Mouse (Mus musculus): ENCODE results near the gene Hnrnph1. TPM values are rescaled to one million over a fixed set of nuclear protein-coding genes. Genes with fewer than 3 reads are reported as not detected.

The Hnrnph1 gene
- total RNA-seq, 2 experiments from 2014 or later: 257 to 271 TPM

- no peak for DNase-seq (ENCODE audit: low spot score in 2 of 2)
These were observed 25.7 kb downstream of the Hnrnph1 start for GRCm38 (mm10) chr11:50402481-50402880.

- DNase-seq (ENCODE audit: low spot score in 2 of 2): no peak
These were observed 26.7 kb downstream of the Hnrnph1 start for GRCm38 (mm10) chr11:50403367-50404014.

DNA sequence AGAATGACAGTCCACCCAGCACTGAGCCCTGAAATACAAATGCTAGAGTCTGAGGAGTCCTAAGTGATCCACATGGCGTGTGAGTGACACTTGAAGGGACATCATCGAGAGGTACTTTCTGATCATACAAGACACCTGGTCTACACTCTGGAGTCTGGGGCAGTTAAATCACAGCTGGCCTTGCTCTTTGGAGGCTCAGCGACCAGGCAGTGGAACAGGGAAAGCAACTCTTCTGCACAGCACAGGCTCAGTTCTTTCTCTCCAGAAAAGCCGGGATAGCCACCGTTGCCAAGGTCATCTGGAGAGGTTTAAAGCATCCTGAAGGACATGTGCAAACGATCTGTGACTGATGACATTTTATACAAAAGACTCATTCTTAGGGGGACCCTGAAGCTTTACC, 30.4 kb downstream of the Hnrnph1 start:
- DNase-seq (ENCODE audit: low spot score in 2 of 2): no peak

DNA sequence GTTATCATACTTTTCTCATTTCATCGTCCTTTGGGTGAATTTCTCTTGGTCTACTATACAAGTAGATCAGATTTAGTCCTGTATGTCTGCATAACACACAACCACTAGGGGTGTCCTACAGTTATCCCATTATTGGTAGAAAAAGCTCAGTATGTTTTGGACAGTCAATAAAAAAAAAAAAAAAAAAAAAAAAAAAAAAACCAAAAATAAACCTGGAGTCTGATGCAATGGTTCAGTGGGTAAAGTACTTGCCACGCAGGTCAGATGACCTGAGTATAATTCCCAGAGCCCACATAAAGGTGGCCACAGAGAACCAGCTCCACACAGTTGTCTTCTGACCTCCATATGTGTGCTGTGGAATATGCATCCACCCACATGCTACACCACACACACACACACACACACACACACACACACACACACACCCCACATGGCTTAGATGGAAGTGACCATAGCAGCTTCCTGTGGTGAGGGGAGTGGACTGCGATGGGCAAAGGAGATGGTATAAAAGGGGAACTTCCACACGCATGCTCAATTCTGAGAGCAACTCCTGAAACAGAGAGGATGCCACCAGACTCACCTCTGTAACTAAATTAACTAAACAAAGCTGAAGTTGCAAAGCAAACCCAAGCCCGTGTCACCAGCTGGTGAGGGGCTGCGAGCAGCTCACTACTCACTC, 38.9 kb downstream of the Hnrnph1 start:
- no peak for DNase-seq (ENCODE audit: low spot score in 2 of 2)

DNA sequence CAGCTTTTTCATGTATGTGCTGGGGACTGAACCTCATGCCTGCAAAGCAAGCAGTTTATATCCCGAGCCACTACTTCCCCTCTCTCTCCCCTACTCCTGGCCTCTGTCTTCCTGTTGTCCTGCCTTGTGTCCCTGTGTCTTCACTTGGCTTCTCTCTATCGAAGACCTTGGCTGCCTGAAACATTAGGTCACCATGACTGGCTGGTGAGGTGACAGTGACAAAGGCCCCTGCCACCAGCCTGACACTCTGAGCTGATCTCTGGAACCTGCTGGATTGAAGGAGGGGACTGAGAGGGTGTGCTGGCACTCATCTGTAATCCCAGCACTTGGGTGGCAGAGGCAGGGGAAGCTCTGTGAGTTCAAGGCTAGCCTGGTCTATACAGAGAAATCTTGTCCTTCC, 41.1 kb downstream of the Hnrnph1 start:
- no peak for DNase-seq (ENCODE audit: low spot score in 2 of 2)

GRCm38 (mm10) chr11:50421461-50421860, 44.7 kb downstream of the Hnrnph1 start:
- no peak for DNase-seq (ENCODE audit: low spot score in 2 of 2)

DNA sequence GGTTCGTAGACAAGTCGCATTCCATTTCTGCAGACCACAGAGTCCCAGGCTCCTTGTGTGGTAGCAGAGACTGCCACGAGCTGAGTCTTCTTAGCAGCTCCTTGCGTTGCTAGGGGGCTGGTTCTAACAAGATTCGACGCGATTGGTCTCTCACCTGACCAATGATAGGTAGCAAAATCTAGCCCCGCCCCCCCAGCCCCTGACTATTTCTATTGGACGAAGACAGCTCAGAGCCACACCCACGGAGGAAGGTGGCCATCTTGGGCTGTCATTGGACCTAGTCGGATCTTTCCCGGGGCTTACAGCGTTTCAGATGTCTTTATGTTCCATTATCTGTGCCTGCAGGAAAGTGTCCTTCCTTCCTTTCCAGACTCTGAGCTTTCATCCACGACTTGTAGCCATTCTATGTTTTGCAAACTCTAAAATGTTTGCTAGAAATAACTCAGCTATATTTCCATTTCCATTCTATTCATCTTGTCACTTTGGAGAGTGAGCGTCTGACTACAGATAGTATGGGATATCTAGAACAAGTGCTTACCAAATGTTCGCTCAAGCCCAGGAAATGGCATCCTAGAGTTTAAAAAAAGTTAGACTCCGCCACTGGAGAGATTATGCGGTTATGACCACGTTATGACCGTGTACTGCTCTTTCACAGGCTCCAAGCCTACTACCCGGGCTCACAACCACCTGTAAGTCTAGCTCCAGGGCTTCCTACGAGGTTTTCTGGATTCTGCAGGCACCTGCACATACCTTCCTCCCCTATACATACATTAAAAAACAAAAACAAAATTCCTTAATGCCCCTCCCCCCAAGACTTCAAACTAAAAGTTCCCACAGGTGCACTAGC, 45.4 kb downstream of the Hnrnph1 start:
- peak; percentile 52 to 60 for DNase-seq (ENCODE audit: low spot score in 2 of 2)

GRCm38 (mm10) chr11:50426056-50426455, 49.3 kb downstream of the Hnrnph1 start:
- no peak for DNase-seq (ENCODE audit: low spot score in 2 of 2)

GRCm38 (mm10) chr11:50430277-50431133, 53.7 kb downstream of the Hnrnph1 start, which contains the start of gene Rufy1:
Gene Rufy1 (minus strand): TSS chr11:50431125.
- peak; percentile 74 to 79 for DNase-seq (ENCODE audit: low spot score in 2 of 2)

DNA sequence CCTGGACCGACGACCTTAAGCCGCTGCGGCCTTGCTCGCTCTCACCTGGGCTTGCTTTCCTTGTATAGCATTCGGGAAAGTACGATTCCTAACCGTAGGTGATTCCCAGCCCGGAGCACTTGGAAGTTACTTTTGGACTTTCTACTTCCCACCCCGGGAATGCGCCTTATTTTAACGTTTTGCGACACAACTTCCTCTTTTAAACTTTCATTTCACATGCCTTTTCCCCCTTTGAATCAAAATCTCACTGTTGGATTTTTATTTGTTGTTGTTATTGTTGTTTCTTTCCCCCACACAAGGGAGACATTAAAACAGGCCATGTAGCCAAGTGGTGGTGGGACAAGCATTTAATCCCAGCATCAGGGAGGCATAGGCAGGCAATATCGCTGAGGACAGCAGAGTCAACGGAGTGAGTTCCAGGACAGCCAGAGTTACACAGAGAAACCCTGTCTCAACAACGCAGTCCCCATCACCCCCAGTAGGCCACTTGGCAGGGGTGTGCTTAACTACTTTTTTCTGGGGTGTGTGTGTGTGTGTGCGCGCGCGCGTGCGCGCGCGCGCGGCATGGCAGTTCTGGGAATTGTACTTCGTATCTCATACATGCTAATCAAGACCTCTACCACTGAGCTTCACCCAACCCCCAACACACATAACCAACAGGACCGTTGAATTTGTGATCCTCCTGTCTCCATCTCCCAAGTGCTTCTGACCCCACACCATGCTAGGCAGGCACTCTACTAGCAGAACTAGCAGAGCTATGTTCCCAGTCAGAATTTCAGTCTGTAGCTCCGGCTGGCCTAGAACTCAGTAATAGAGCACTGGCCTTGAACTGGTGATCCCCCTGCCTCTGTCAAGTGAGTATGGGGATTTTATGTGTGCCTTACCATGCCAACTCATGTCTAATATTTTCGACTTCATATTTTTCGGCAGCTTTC, 54.6 kb downstream of the Hnrnph1 start:
- no peak for DNase-seq (ENCODE audit: low spot score in 2 of 2)

- no peak for DNase-seq (ENCODE audit: low spot score in 2 of 2)
These were observed 55.3 kb downstream of the Hnrnph1 start for GRCm38 (mm10) chr11:50432069-50432440.

- DNase-seq (ENCODE audit: low spot score in 2 of 2): no peak
These were observed 56.1 kb downstream of the Hnrnph1 start for GRCm38 (mm10) chr11:50432896-50433295.

Small RNA genes lying within 50 kb of the gene (microRNA-seq; reads per million reads assigned to microRNA genes)
- 0 reads per million in 2 experiments for gene Mir804

Other genes with a start within 250 kb of the Hnrnph1 start
- gene Tbc1d9b, start 245.6 kb upstream of the Hnrnph1 start, total RNA-seq (2021): 100 to 1,000 TPM; 131 TPM
- gene Mrnip, start 202.5 kb upstream of the Hnrnph1 start, total RNA-seq (2021): 10 to 100 TPM; 11.5 to 13.9 TPM
- 100 to 1,000 TPM; 492 to 540 TPM for gene Sqstm1, start 166.2 kb upstream of the Hnrnph1 start, total RNA-seq (2021)
- gene Mgat4b, start 166.1 kb upstream of the Hnrnph1 start, total RNA-seq (2021): 10 to 100 TPM; 65.8 to 72.0 TPM
- gene Ltc4s, start 138.4 kb upstream of the Hnrnph1 start, total RNA-seq (2021): 1 to 10 TPM; 6.1 to 7.0 TPM
- 10 to 100 TPM; 10.3 to 10.7 TPM for gene Maml1, start 84.7 kb upstream of the Hnrnph1 start, total RNA-seq (2021)
- 100 to 1,000 TPM; 398 to 431 TPM for gene Canx, start 51.3 kb upstream of the Hnrnph1 start, total RNA-seq (2021)
- gene Cby3, start 22.5 kb upstream of the Hnrnph1 start, total RNA-seq (2021): under 1 TPM in 1 of 2 experiments, not detected in 1; 0.93 TPM
- gene Rufy1, start 54.1 kb downstream of the Hnrnph1 start, total RNA-seq (2021): 10 to 100 TPM; 29.2 to 30.3 TPM
- 10 to 100 TPM in 1 of 2 experiments, 1 to 10 TPM in 1; 9.9 to 12.1 TPM for gene Adamts2, start 225.1 kb downstream of the Hnrnph1 start, total RNA-seq (2021)